Mouse (Mus musculus) forebrain, embryonic 10.5 days (tissue): ENCODE data around the gene Mrpl43. TPM values are rescaled to one million over a fixed set of nuclear protein-coding genes. Genes with fewer than 3 reads are reported as not detected.

Source experiments
- DNase-seq: peaks from one replicate; pipeline ENCODE4 v3.0.0-alpha.2; 2017; ENCODE audit warnings: low spot score; ENCODE audit errors: extremely low spot score
- H3K27ac ChIP-seq: fragments of 300-500 bp; sonication (generic); 2 replicates; pipeline ENCODE4 v1.5.1; 2016; ENCODE audit warnings: mild to moderate bottlenecking
- H3K27me3 ChIP-seq: fragments of 300-500 bp; sonication (generic); 2 replicates; pipeline ENCODE4 v1.6.1; 2016; ENCODE audit warnings: mild to moderate bottlenecking; ENCODE audit not compliant: poor library complexity, severe bottlenecking
- H3K36me3 ChIP-seq: fragments of 300-500 bp; sonication (generic); replicated peaks from 2 replicates; pipeline ENCODE4 v1.6.1; 2016; ENCODE audit warnings: mild to moderate bottlenecking, moderate library complexity
- H3K4me1 ChIP-seq: fragments of 300-500 bp; sonication (generic); 2 replicates; pipeline ENCODE4 v1.6.1; 2016
- H3K4me3 ChIP-seq: fragments of 300-500 bp; sonication (generic); 2 replicates; pipeline ENCODE4 v1.5.1; 2016; ENCODE audit warnings: mild to moderate bottlenecking, moderate library complexity
- H3K9me3 ChIP-seq: fragments of 300-500 bp; sonication (generic); 2 replicates; pipeline ENCODE4 v1.6.1; 2016; ENCODE audit warnings: mild to moderate bottlenecking, moderate library complexity
- WGBS: fragments of 180-500 bp; shearing (Covaris S2); methylation state at CpG from one replicate; pipeline ENCODE4 v1.1.7; 2016; 5-methylcytosine and 5-hydroxymethylcytosine counted together
- polyA plus RNA-seq: library from polyadenylated mRNA; unstranded; fragments of >200 nt; fragmentation: Nextera tagmentation; extraction: Ambion mirVana; gene quantifications from 2 replicates; pipeline ENCODE4 v1.2.1, GENCODE M21; 2016

The Mrpl43 gene
- polyA plus RNA-seq, 1 experiment from 2014 or later, result 75.0 TPM

GRCm38 (mm10) chr19:45012636-45013035 lies 6.4 kb upstream of the Mrpl43 start:
- peaks cover 60% of the 10 kb centered on the region for H3K4me1 ChIP-seq
- H3K27ac ChIP-seq, result 0 out of 2 replicates have a peak overlapping the region, but pooled peaks have one; percentile 13
- 38% methylated on average over 6 of the region's 6 CpGs for WGBS
- H3K4me3 ChIP-seq, result no peak overlapping the region
- H3K27me3 ChIP-seq, result no peaks in the 10 kb centered on the region
- peaks cover 54% of the 10 kb centered on the region for H3K36me3 ChIP-seq
- DNase-seq, result no peak
- no peaks in the 10 kb centered on the region; the same call in 1 of the 2 replicates for H3K9me3 ChIP-seq

DNA sequence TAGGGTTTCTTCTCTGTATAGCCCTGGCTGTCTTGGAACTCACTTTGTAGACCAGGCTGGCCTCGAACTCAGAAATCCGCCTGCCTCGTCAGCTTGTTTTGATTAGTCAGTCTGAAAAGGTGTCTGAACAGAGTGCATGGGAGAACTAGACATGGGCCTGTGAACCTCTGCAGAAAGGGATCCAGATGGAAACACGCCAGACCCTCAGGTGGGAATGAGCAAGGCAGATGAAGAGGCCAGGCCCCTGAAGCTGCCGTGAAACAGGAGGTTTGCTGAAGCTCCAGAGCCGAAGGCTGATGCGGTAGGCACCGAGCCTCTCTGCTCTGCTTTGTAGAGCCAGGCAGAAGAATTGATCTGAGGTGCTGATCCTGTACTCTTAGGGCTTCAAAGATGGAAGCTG lies 6.0 kb upstream of the Mrpl43 start:
- no peak overlapping the region for H3K4me3 ChIP-seq
- H3K9me3 ChIP-seq, result no peaks in the 10 kb centered on the region; the same call in 1 of the 2 replicates
- peaks cover 58% of the 10 kb centered on the region for H3K36me3 ChIP-seq
- H3K4me1 ChIP-seq, result peaks cover 62% of the 10 kb centered on the region
- WGBS, result 80% methylated on average over 8 of the region's 8 CpGs
- no peaks in the 10 kb centered on the region for H3K27me3 ChIP-seq
- no peak for DNase-seq
- 0 out of 2 replicates have a peak overlapping the region, but pooled peaks have one; percentile 13 for H3K27ac ChIP-seq

DNA sequence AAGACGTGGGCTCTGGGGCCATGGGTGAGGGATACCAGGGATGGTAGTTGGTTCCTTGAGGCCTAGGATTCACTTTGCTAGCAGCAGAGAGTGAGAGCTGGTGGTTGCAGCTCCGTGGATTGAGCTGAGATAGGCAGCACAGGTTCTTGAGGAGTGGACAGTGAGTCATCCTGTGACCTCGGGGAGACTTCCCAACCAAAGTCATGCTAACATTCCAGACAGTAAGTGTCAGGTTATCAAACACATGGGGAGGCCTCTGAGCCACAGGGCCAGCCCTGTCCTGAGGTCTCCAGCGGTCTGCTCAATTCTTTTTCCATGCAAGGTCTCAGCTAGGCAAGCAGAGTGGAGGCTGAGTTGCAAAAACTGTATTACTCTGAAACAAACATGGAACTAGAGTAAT lies 4.4 kb upstream of the Mrpl43 start:
- Histone ChIP-seq H3K4me1 (peaks cover 57% of the 10 kb centered on the region), H3K4me3 (no peak overlapping the region), H3K27ac (no peak overlapping the region), H3K36me3 (peaks cover 59% of the 10 kb centered on the region), H3K9me3 (no peaks in the 10 kb centered on the region; the same call in 1 of the 2 replicates), H3K27me3 (no peaks in the 10 kb centered on the region)
- WGBS, result 94% methylated on average over 4 of the region's 4 CpGs
- no peak for DNase-seq

DNA sequence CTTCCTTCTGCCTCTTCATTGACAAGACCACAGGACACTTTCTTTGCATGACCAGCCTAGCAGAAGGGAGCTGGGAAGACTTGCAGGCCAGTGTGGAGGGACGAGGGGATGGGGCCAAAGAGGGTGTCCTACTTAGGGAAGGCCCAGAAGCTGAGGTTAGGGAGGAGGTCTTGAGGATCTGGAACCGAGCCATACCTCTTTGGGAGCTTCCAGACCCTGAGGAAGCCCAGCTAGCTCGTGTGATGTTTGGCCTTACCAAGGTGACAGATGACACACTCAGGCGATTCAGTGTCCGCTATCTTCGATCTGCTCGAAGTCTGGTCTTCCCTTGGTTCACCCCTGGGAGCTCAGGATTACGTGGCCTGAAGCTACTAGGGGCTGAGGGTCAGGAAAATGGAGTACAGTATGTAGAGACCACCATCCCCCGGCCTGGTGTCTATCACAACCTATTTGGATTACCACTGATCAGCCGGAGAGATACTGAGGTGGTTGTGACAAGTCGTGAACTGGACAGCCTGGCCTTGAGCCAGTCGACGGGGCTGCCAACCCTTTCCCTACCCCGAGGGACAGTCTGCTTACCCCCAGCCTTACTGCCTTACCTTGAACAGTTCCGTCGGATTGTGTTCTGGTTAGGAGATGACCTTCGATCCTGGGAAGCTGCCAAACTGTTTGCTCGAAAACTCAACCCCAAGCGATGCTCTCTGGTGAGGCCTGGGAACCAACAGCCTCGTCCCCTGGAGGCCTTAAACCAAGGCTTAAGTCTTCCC lies 1.4 kb upstream of the Mrpl43 start:
- H3K4me1 ChIP-seq, result peaks cover 36% of the 10 kb centered on the region
- no peaks in the 10 kb centered on the region for H3K27me3 ChIP-seq

DNA sequence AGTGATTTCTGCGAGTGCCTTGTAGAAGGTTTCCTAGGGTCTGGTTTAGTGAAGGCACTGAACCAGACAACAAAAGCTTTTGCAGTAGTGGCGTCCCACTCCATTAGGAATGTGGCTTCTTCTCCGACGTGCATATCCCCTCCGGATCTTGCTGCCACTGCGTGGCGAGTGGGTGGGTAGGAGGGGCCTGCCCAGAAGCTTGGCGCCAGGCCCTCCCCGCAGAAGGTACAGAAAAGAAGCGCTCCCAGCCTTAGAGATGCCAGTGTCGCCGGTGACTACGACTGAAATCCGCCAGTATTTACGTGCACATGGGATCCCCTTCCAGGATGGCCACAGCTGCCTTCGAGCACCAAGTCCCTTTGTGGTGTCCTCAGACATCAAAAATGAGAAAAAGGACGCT lies 779 bp upstream of the Mrpl43 start:
- H3K27ac ChIP-seq, result peak overlapping the region; percentile 88
- DNase-seq, result no peak
- peaks cover 35% of the 10 kb centered on the region for H3K4me1 ChIP-seq
- H3K9me3 ChIP-seq, result no peaks in the 10 kb centered on the region; the same call in 1 of the 2 replicates
- WGBS, result 55% methylated on average over 17 of the region's 17 CpGs
- H3K27me3 ChIP-seq, result no peaks in the 10 kb centered on the region
- peaks cover 76% of the 10 kb centered on the region for H3K36me3 ChIP-seq
- peak overlapping the region; percentile 73 for H3K4me3 ChIP-seq

More for the DNA sequence above, 1.4 kb upstream of the Mrpl43 start:
- Histone ChIP-seq H3K27ac (0 out of 2 replicates have a peak overlapping the region, but pooled peaks have one; percentile 88), H3K9me3 (no peaks in the 10 kb centered on the region; the same call in 1 of the 2 replicates), H3K36me3 (peaks cover 76% of the 10 kb centered on the region), H3K4me3 (peak overlapping the region; percentile 73)
- WGBS, result 94% methylated on average over 20 of the region's 20 CpGs
- DNase-seq, result no peak

GRCm38 (mm10) chr19:45005444-45005843 lies 798 bp downstream of the Mrpl43 start, which contains the start of gene Twnk:
Gene Twnk (plus strand): TSS chr19:45005663.
- 12% methylated on average over 16 of the region's 16 CpGs for WGBS
- Histone ChIP-seq H3K4me1 (peaks cover 44% of the 10 kb centered on the region), H3K27ac (peak within 1 kb of the TSS; percentile 88), H3K4me3 (peak within 1 kb of the TSS; percentile 73), H3K9me3 (no peaks in the 10 kb centered on the region; the same call in 1 of the 2 replicates), H3K27me3 (no peaks in the 10 kb centered on the region), H3K36me3 (peaks cover 76% of the 10 kb centered on the region)
- DNase-seq, result no peak

DNA sequence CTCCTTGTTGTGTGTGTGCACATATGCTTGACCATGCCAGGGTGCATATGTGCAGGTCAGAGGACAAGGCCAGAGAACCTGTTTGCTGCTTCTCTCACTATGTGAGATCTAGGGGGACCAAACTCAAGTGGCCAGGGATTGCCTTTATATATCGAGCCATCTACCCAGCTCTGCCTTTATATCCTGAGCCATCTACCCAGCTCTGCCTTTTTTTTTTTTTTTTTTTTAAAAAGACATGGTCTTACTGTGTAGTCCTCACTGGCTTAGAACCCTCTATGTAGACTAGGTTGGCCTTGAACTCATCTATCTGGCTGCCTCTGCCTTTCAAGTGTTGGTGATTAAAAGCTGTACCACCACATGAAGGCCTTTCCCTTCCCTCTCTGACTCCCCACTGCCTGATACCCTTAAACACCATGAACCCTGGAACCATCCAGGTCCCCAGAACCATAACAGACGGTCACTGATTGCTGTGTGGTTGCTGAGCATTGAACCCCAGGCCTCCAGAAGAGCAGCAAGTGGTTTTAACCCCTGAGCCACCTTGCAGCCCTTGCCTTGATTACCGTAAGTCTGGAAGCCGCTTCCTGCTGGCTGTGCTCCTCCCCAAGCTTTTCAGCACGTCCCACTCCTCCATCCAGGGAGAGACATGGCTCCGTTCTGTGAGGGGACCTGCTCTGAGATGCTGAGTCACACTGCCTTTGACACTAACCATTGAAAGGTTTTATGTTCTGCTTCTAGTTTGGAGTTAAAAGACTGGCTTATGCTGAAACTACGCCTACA lies 2.3 kb downstream of the Mrpl43 start:
- 89% methylated on average over 7 of the region's 7 CpGs for WGBS
- peaks cover 76% of the 10 kb centered on the region for H3K36me3 ChIP-seq

DNA sequence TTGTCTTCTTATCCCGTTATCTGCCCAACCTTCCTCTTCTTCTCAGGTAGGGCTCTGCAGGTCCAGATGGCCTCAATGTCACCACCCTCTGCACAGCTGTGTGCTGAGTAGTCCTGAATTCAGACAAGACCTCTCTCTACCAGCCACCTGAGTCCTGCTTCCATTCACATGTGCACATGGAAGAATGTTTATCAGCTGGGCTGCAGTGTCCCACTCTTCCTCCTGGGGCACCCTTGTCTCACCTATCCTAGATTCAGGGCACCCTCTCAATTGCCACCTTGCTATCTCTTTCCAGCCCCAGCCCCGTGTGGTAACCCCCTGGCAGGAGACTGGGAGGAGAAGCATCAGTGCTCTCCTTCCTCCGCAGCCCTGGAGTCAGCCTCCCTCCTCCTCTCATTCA lies 3.9 kb downstream of the Mrpl43 start:
- Histone ChIP-seq H3K4me3 (no peak overlapping the region), H3K36me3 (peaks cover 76% of the 10 kb centered on the region), H3K9me3 (no peaks in the 10 kb centered on the region), H3K27ac (no peak overlapping the region), H3K27me3 (no peaks in the 10 kb centered on the region), H3K4me1 (peaks cover 41% of the 10 kb centered on the region)
- WGBS, result 83% methylated on average over 3 of the region's 3 CpGs
- no peak for DNase-seq

More for the DNA sequence above, 2.3 kb downstream of the Mrpl43 start:
- no peak overlapping the region for H3K4me3 ChIP-seq
- no peak for DNase-seq
- peaks cover 41% of the 10 kb centered on the region for H3K4me1 ChIP-seq
- H3K27me3 ChIP-seq, result no peaks in the 10 kb centered on the region
- no peak overlapping the region for H3K27ac ChIP-seq
- no peaks in the 10 kb centered on the region; the same call in 1 of the 2 replicates for H3K9me3 ChIP-seq

DNA sequence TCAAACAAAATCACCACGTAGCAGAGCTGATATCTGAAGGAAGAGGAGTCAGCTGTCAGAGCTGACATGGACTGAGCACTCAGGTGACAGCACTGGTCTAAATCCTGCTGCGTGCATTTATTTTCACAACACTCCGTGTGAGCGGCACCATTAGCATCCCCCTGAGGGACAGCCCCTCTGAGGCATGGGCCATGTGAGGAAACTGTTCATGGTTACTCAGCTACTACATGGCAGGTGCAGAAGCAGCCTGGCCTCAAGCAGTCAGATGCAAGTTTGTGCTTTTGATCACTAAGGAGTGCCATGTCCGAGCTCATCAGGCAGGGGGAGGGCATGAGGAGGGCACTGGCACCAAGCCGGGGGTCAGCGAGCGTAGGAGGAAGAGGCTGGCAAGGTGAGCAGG lies 6.6 kb downstream of the Mrpl43 start:
- Histone ChIP-seq H3K4me3 (no peak overlapping the region), H3K4me1 (peaks cover 21% of the 10 kb centered on the region), H3K9me3 (no peaks in the 10 kb centered on the region), H3K27me3 (no peaks in the 10 kb centered on the region), H3K27ac (no peak overlapping the region), H3K36me3 (peaks cover 79% of the 10 kb centered on the region)
- DNase-seq, result no peak
- 91% methylated on average over 8 of the region's 8 CpGs for WGBS

GRCm38 (mm10) chr19:44997786-44998185 lies 8.5 kb downstream of the Mrpl43 start:
- Histone ChIP-seq H3K9me3 (no peaks in the 10 kb centered on the region), H3K4me1 (peaks cover 22% of the 10 kb centered on the region), H3K4me3 (no peak overlapping the region), H3K27ac (no peak overlapping the region), H3K36me3 (peaks cover 64% of the 10 kb centered on the region), H3K27me3 (no peaks in the 10 kb centered on the region)
- DNase-seq, result no peak
- WGBS, result 82% methylated on average over 11 of the region's 11 CpGs

DNA sequence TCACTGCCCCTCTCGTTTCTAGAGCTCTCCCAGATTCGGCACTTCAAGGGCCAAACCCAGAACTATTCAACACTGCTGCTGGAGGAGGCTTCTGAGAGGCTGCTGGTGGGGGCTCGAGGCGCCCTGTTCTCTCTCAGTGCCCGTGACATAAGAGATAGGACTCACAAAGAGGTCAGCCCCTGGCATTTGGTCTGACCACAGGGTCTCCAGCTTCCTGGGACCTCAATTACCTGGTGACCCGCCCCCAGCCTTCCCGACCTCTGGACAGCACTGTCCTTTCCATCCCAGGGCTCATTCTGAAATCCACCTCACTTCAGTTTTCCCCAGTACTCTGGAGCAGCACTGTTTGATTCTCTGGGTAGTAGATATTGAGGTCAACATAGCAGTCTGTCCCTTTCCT lies 13.5 kb downstream of the Mrpl43 start:
- WGBS, result 68% methylated on average over 7 of the region's 7 CpGs
- DNase-seq, result no peak
- Histone ChIP-seq H3K27ac (no peak overlapping the region), H3K9me3 (no peaks in the 10 kb centered on the region), H3K4me3 (no peak overlapping the region; the same call in 1 of the 2 replicates), H3K4me1 (peaks cover 52% of the 10 kb centered on the region), H3K36me3 (peaks cover 22% of the 10 kb centered on the region), H3K27me3 (peaks cover 21% of the 10 kb centered on the region)

DNA sequence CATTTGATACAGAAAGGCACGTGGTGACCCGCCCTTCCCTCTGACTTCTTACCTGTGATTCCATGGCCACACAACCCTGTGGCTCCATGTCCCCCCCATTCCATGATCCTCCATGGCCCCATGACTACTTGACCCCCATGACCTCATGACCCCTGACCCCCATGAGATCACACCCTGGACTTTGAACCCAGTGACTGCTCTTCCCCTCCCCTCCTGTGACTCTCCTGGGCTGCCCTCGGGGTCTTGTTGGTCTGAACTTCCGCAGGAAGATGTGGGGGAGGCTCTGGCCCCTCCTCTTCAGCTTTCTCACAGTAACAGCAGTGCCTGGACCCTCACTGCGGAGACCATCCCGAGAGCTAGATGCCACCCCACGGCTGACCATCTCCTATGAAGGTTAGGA lies 14.0 kb downstream of the Mrpl43 start:
- H3K4me1 ChIP-seq, result peaks cover 49% of the 10 kb centered on the region
- H3K9me3 ChIP-seq, result no peaks in the 10 kb centered on the region
- no peak overlapping the region; the same call in 1 of the 2 replicates for H3K4me3 ChIP-seq
- 55% methylated on average over 7 of the region's 7 CpGs for WGBS
- no peak for DNase-seq
- H3K27me3 ChIP-seq, result peaks cover 26% of the 10 kb centered on the region
- H3K36me3 ChIP-seq, result peaks cover 17% of the 10 kb centered on the region
- no peak overlapping the region for H3K27ac ChIP-seq
